Mouse (Mus musculus) neural tube, embryonic 13.5 days (tissue): ENCODE results near the gene Med18. TPM values are rescaled to one million over a fixed set of nuclear protein-coding genes. Genes with fewer than 3 reads are reported as not detected.

Source experiments
- ATAC-seq: fragments of 200-750 bp; cut with Nextera tagmentation; 2 replicates; pipeline ENCODE4 v1.8.0; 2017; ENCODE audit warnings: low read depth, mild to moderate bottlenecking, moderate TSS enrichment, moderate library complexity
- H3K27ac ChIP-seq: fragments of 300-500 bp; sonication (generic); replicated peaks from 2 replicates; pipeline ENCODE4 v1.5.1; 2015; ENCODE audit warnings: moderate library complexity, mild to moderate bottlenecking, inconsistent platforms
- H3K27me3 ChIP-seq: fragments of 300-500 bp; sonication (generic); 2 replicates; pipeline ENCODE4 v1.6.1; 2015; ENCODE audit warnings: mild to moderate bottlenecking, inconsistent platforms
- H3K36me3 ChIP-seq: fragments of 300-500 bp; sonication (generic); 2 replicates; pipeline ENCODE4 v1.6.1; 2015; ENCODE audit warnings: mild to moderate bottlenecking, inconsistent platforms
- H3K4me1 ChIP-seq: fragments of 300-500 bp; sonication (generic); replicated peaks from 2 replicates; pipeline ENCODE4 v1.6.1; 2015; ENCODE audit warnings: inconsistent platforms
- H3K4me2 ChIP-seq: fragments of 300-500 bp; sonication (generic); 2 replicates; pipeline ENCODE4 v1.6.1; 2015; ENCODE audit warnings: inconsistent platforms, mild to moderate bottlenecking, moderate library complexity
- H3K4me3 ChIP-seq: fragments of 300-500 bp; sonication (generic); 2 replicates; pipeline ENCODE4 v1.5.1; 2015; ENCODE audit warnings: mild to moderate bottlenecking, inconsistent platforms
- H3K9ac ChIP-seq: fragments of 300-500 bp; sonication (generic); 2 replicates; pipeline ENCODE4 v1.6.1; 2015; ENCODE audit warnings: moderate library complexity, mild to moderate bottlenecking, inconsistent platforms
- H3K9me3 ChIP-seq: fragments of 300-500 bp; sonication (generic); 2 replicates; pipeline ENCODE4 v1.6.1; 2016; ENCODE audit warnings: inconsistent platforms
- WGBS: fragments of 180-500 bp; shearing (Covaris S2); methylation state at CpG from one replicate; pipeline ENCODE4 v1.1.7; 2015; 5-methylcytosine and 5-hydroxymethylcytosine counted together
- polyA plus RNA-seq: library from polyadenylated mRNA; unstranded; fragments of >200 nt; fragmentation: Nextera tagmentation; extraction: Ambion mirVana; gene quantifications from 2 replicates; pipeline ENCODE4 v1.2.1, GENCODE M21; 2015

Gene Med18
- polyA plus RNA-seq, result 15.1 and 16.1 TPM in 2 replicates

- H3K4me1 ChIP-seq, result peaks cover 26% of the 10 kb centered on the region
- H3K9me3 ChIP-seq, result no peaks in the 10 kb centered on the region
- H3K27ac ChIP-seq, result peak within 1 kb of the TSS; percentile 50; the same call in 1 of the 2 replicates
- H3K9ac ChIP-seq, result peak within 1 kb of the TSS; percentile 83
- H3K27me3 ChIP-seq, result no peaks in the 10 kb centered on the region
- H3K36me3 ChIP-seq, result peaks cover 25% of the 10 kb centered on the region
- peak; percentile 96 for ATAC-seq
- WGBS, result under 1% methylated on average over 44 of the region's 44 CpGs
- H3K4me2 ChIP-seq, result peak within 1 kb of the TSS; percentile 91
- peak within 1 kb of the TSS; percentile 77 for H3K4me3 ChIP-seq
Measured at GRCm38 (mm10) chr4:132463430-132464254, at the start of gene Med18. TSS of gene Med18 (minus strand) at chr4:132463921.

- WGBS, result 83% methylated on average over 3 of the region's 3 CpGs
- no peak overlapping the region for H3K4me2 ChIP-seq
- peaks cover 14% of the 10 kb centered on the region for H3K27me3 ChIP-seq
- no peak overlapping the region for H3K9ac ChIP-seq
- no peaks in the 10 kb centered on the region for H3K9me3 ChIP-seq
- peaks cover 26% of the 10 kb centered on the region for H3K4me1 ChIP-seq
- no peak overlapping the region for H3K4me3 ChIP-seq
- no peaks in the 10 kb centered on the region for H3K36me3 ChIP-seq
- no peak for ATAC-seq
- H3K27ac ChIP-seq, result no peak overlapping the region
Measured at GRCm38 (mm10) chr4:132512080-132512479, 48.4 kb upstream of the Med18 start.

GRCm38 (mm10) chr4:132510352-132510798 lies 46.7 kb upstream of the Med18 start, which contains the start of gene Sesn2:
TSS of gene Sesn2 (minus strand) at chr4:132510501.
- peaks cover 22% of the 10 kb centered on the region for H3K4me1 ChIP-seq
- H3K4me2 ChIP-seq, result peak within 1 kb of the TSS; percentile 94
- peak within 1 kb of the TSS; percentile 86 for H3K4me3 ChIP-seq
- no peaks in the 10 kb centered on the region for H3K9me3 ChIP-seq
- peak within 1 kb of the TSS; percentile 80 for H3K9ac ChIP-seq
- peaks cover 14% of the 10 kb centered on the region for H3K27me3 ChIP-seq
- H3K27ac ChIP-seq, result peak within 1 kb of the TSS; percentile 81
- ATAC-seq, result peak; percentile 94
- under 1% methylated on average over 32 of the region's 32 CpGs for WGBS
- no peaks in the 10 kb centered on the region for H3K36me3 ChIP-seq

- Histone ChIP-seq H3K36me3 (no peaks in the 10 kb centered on the region), H3K27me3 (peaks cover 14% of the 10 kb centered on the region), H3K9me3 (no peaks in the 10 kb centered on the region), H3K4me1 (peaks cover 17% of the 10 kb centered on the region), H3K4me3 (peak overlapping the region; percentile 86), H3K9ac (peak overlapping the region; percentile 80), H3K4me2 (peak overlapping the region; percentile 94), H3K27ac (peak overlapping the region; percentile 81)
- ATAC-seq, result peak; percentile 78
- under 1% methylated on average over 52 of the region's 52 CpGs for WGBS
Measured at GRCm38 (mm10) chr4:132509621-132510296, 46.0 kb upstream of the Med18 start.

- H3K27me3 ChIP-seq, result 0 out of 2 replicates have a peak, but pooled peaks cover 6% of the 10 kb centered on the region
- WGBS, result 49% methylated on average over 2 of the region's 2 CpGs
- no peak for ATAC-seq
- no peaks in the 10 kb centered on the region for H3K36me3 ChIP-seq
- H3K4me3 ChIP-seq, result no peak overlapping the region
- no peak overlapping the region for H3K27ac ChIP-seq
- no peak overlapping the region for H3K4me2 ChIP-seq
- H3K9ac ChIP-seq, result no peak overlapping the region
- H3K4me1 ChIP-seq, result peaks cover 10% of the 10 kb centered on the region
- no peaks in the 10 kb centered on the region for H3K9me3 ChIP-seq
Measured at GRCm38 (mm10) chr4:132507210-132507609, 43.5 kb upstream of the Med18 start.

- H3K4me3 ChIP-seq, result no peak overlapping the region
- H3K9me3 ChIP-seq, result no peaks in the 10 kb centered on the region
- no peak overlapping the region for H3K4me2 ChIP-seq
- H3K36me3 ChIP-seq, result no peaks in the 10 kb centered on the region
- peaks cover 10% of the 10 kb centered on the region for H3K4me1 ChIP-seq
- no peak overlapping the region for H3K27ac ChIP-seq
- H3K27me3 ChIP-seq, result 0 out of 2 replicates have a peak, but pooled peaks cover 5% of the 10 kb centered on the region
- 64% methylated on average over 6 of the region's 6 CpGs for WGBS
- no peak overlapping the region for H3K9ac ChIP-seq
- ATAC-seq, result no peak
Measured at GRCm38 (mm10) chr4:132506250-132506649, 42.5 kb upstream of the Med18 start.

- 26% methylated on average over 10 of the region's 10 CpGs for WGBS
- H3K4me1 ChIP-seq, result peaks cover 10% of the 10 kb centered on the region
Measured at GRCm38 (mm10) chr4:132505800-132506199, 42.1 kb upstream of the Med18 start.

GRCm38 (mm10) chr4:132505034-132505738 lies 41.5 kb upstream of the Med18 start:
- no peak overlapping the region for H3K27ac ChIP-seq
- no peak for ATAC-seq
- peaks cover 10% of the 10 kb centered on the region for H3K4me1 ChIP-seq
- WGBS, result 60% methylated on average over 6 of the region's 6 CpGs
- H3K4me2 ChIP-seq, result no peak overlapping the region
- H3K9ac ChIP-seq, result no peak overlapping the region
- H3K27me3 ChIP-seq, result no peaks in the 10 kb centered on the region
- no peaks in the 10 kb centered on the region for H3K9me3 ChIP-seq
- no peaks in the 10 kb centered on the region for H3K36me3 ChIP-seq
- no peak overlapping the region for H3K4me3 ChIP-seq

More at GRCm38 (mm10) chr4:132505800-132506199, 42.1 kb upstream of the Med18 start:
- 0 out of 2 replicates have a peak, but pooled peaks cover under 1% of the 10 kb centered on the region for H3K27me3 ChIP-seq
- no peaks in the 10 kb centered on the region for H3K36me3 ChIP-seq
- no peak overlapping the region for H3K9ac ChIP-seq
- no peak overlapping the region for H3K27ac ChIP-seq
- no peaks in the 10 kb centered on the region for H3K9me3 ChIP-seq
- no peak for ATAC-seq
- H3K4me3 ChIP-seq, result no peak overlapping the region
- no peak overlapping the region for H3K4me2 ChIP-seq

- Histone ChIP-seq H3K9ac (no peak overlapping the region), H3K27me3 (no peaks in the 10 kb centered on the region), H3K4me2 (no peak overlapping the region), H3K4me3 (no peak overlapping the region), H3K27ac (no peak overlapping the region), H3K9me3 (no peaks in the 10 kb centered on the region), H3K36me3 (peaks cover 4% of the 10 kb centered on the region), H3K4me1 (peaks cover 2% of the 10 kb centered on the region)
- 84% methylated on average over 11 of the region's 11 CpGs for WGBS
- no peak for ATAC-seq
Measured at GRCm38 (mm10) chr4:132503344-132503743, 39.6 kb upstream of the Med18 start.

GRCm38 (mm10) chr4:132501639-132502038 lies 37.9 kb upstream of the Med18 start:
- no peak for ATAC-seq
- 95% methylated on average over 6 of the region's 6 CpGs for WGBS
- Histone ChIP-seq H3K4me3 (no peak overlapping the region), H3K36me3 (peaks cover 20% of the 10 kb centered on the region), H3K4me2 (no peak overlapping the region), H3K27me3 (no peaks in the 10 kb centered on the region), H3K9me3 (no peaks in the 10 kb centered on the region), H3K9ac (no peak overlapping the region), H3K27ac (no peak overlapping the region), H3K4me1 (no peaks in the 10 kb centered on the region)

GRCm38 (mm10) chr4:132494271-132494918 lies 30.7 kb upstream of the Med18 start:
- Histone ChIP-seq H3K27ac (no peak overlapping the region), H3K4me1 (peaks cover 14% of the 10 kb centered on the region), H3K27me3 (no peaks in the 10 kb centered on the region), H3K36me3 (peaks cover 31% of the 10 kb centered on the region), H3K4me2 (no peak overlapping the region), H3K4me3 (no peak overlapping the region), H3K9me3 (no peaks in the 10 kb centered on the region), H3K9ac (no peak overlapping the region)
- no peak for ATAC-seq
- 91% methylated on average over 20 of the region's 20 CpGs for WGBS
